Mouse (Mus musculus): Measurements from ENCODE around the gene Aqp9. TPM values are rescaled to one million over a fixed set of nuclear protein-coding genes. Genes with fewer than 3 reads are reported as not detected.
"Not testable (repeated sequence)": the region's sequence is repeated elsewhere in the genome, so short reads cannot be mapped to it uniquely, and the experiment has no call there.

Aqp9 gene
- polyA plus RNA-seq, 1 experiment from 2014 or later: 0.31 TPM

GRCm38 (mm10) chr9:71148890-71149289, 19.6 kb downstream of the Aqp9 start:
- H3K27ac ChIP-seq: no peak overlapping the region
- no peaks in the 10 kb centered on the region for H3K36me3 ChIP-seq
- no peak overlapping the region for H3K4me3 ChIP-seq
- H3K9me3 ChIP-seq: no peaks in the 10 kb centered on the region
- no peaks in the 10 kb centered on the region for H3K27me3 ChIP-seq (ENCODE audit: insufficient read depth, poor library complexity, severe bottlenecking)
- no peak for DNase-seq (ENCODE audit: low spot score)
- H3K4me1 ChIP-seq: no peaks in the 10 kb centered on the region

GRCm38 (mm10) chr9:71146210-71146609, 22.3 kb downstream of the Aqp9 start:
- H3K4me1 ChIP-seq: no peaks in the 10 kb centered on the region
- DNase-seq (ENCODE audit: low spot score): no peak
- H3K4me3 ChIP-seq: no peak overlapping the region
- H3K27ac ChIP-seq: no peak overlapping the region
- no peaks in the 10 kb centered on the region for H3K9me3 ChIP-seq
- no peaks in the 10 kb centered on the region for H3K36me3 ChIP-seq
- H3K27me3 ChIP-seq (ENCODE audit: insufficient read depth, poor library complexity, severe bottlenecking): no peaks in the 10 kb centered on the region
- 45% methylated on average over 10 of the region's 10 CpGs for WGBS

GRCm38 (mm10) chr9:71140205-71140604, 28.3 kb downstream of the Aqp9 start:
- 81% methylated on average over 8 of the region's 8 CpGs for WGBS
- Histone ChIP-seq H3K36me3 (no peaks in the 10 kb centered on the region), H3K9me3 (no peaks in the 10 kb centered on the region), H3K27ac (no peak overlapping the region), H3K4me3 (no peak overlapping the region), H3K27me3 (ENCODE audit: insufficient read depth, poor library complexity, severe bottlenecking) (no peaks in the 10 kb centered on the region), H3K4me1 (no peaks in the 10 kb centered on the region)
- no peak for DNase-seq (ENCODE audit: low spot score)

- no peaks in the 10 kb centered on the region for H3K9me3 ChIP-seq
- H3K4me1 ChIP-seq: no peaks in the 10 kb centered on the region
- H3K27me3 ChIP-seq (ENCODE audit: insufficient read depth, poor library complexity, severe bottlenecking): no peaks in the 10 kb centered on the region
- 63% methylated on average over 2 of the region's 2 CpGs for WGBS
- no peaks in the 10 kb centered on the region for H3K36me3 ChIP-seq
- H3K4me3 ChIP-seq: no peak overlapping the region
- no peak for DNase-seq (ENCODE audit: low spot score)
- no peak overlapping the region for H3K27ac ChIP-seq
These were observed 29.5 kb downstream of the Aqp9 start for GRCm38 (mm10) chr9:71138936-71139335.

GRCm38 (mm10) chr9:71137267-71137945, 31.1 kb downstream of the Aqp9 start:
- 61% methylated on average over 6 of the region's 6 CpGs for WGBS
- Histone ChIP-seq H3K4me3 (no peak overlapping the region), H3K27ac (no peak overlapping the region), H3K27me3 (ENCODE audit: insufficient read depth, poor library complexity, severe bottlenecking) (peaks cover 5% of the 10 kb centered on the region; the same call in 1 of the 2 replicates), H3K9me3 (no peaks in the 10 kb centered on the region), H3K36me3 (no peaks in the 10 kb centered on the region), H3K4me1 (no peaks in the 10 kb centered on the region)
- DNase-seq (ENCODE audit: low spot score): no peak

- no peaks in the 10 kb centered on the region for H3K9me3 ChIP-seq
- H3K36me3 ChIP-seq: no peaks in the 10 kb centered on the region
- peaks cover 18% of the 10 kb centered on the region for H3K27me3 ChIP-seq (ENCODE audit: insufficient read depth, poor library complexity, severe bottlenecking)
- WGBS: 61% methylated on average over 5 of the region's 5 CpGs
- H3K4me1 ChIP-seq: no peaks in the 10 kb centered on the region
- no peak for DNase-seq (ENCODE audit: low spot score)
- H3K27ac ChIP-seq: no peak overlapping the region
- H3K4me3 ChIP-seq: no peak overlapping the region
These were observed 33.4 kb downstream of the Aqp9 start for GRCm38 (mm10) chr9:71135073-71135472.

GRCm38 (mm10) chr9:71133190-71133589, 35.3 kb downstream of the Aqp9 start:
- no peak overlapping the region for H3K4me3 ChIP-seq
- DNase-seq (ENCODE audit: low spot score): no peak
- no peak overlapping the region for H3K27ac ChIP-seq
- H3K4me1 ChIP-seq: no peaks in the 10 kb centered on the region
- H3K36me3 ChIP-seq: no peaks in the 10 kb centered on the region
- H3K9me3 ChIP-seq: no peaks in the 10 kb centered on the region
- 85% methylated on average over 5 of the region's 5 CpGs for WGBS
- H3K27me3 ChIP-seq (ENCODE audit: insufficient read depth, poor library complexity, severe bottlenecking): peaks cover 23% of the 10 kb centered on the region

GRCm38 (mm10) chr9:71131822-71132221, 36.7 kb downstream of the Aqp9 start:
- Histone ChIP-seq H3K4me1 (no peaks in the 10 kb centered on the region), H3K9me3 (no peaks in the 10 kb centered on the region), H3K27ac (no peak overlapping the region), H3K4me3 (no peak overlapping the region), H3K27me3 (ENCODE audit: insufficient read depth, poor library complexity, severe bottlenecking) (peaks cover 28% of the 10 kb centered on the region), H3K36me3 (no peaks in the 10 kb centered on the region)
- 70% methylated on average over 5 of the region's 5 CpGs for WGBS
- no peak for DNase-seq (ENCODE audit: low spot score)

GRCm38 (mm10) chr9:71128911-71129310, 39.6 kb downstream of the Aqp9 start:
- Histone ChIP-seq H3K4me3 (no peak overlapping the region), H3K27me3 (ENCODE audit: insufficient read depth, poor library complexity, severe bottlenecking) (peaks cover 37% of the 10 kb centered on the region), H3K4me1 (no peaks in the 10 kb centered on the region), H3K9me3 (no peaks in the 10 kb centered on the region), H3K36me3 (no peaks in the 10 kb centered on the region), H3K27ac (no peak overlapping the region)
- no peak for DNase-seq (ENCODE audit: low spot score)
- WGBS: 54% methylated on average over 5 of the region's 5 CpGs

GRCm38 (mm10) chr9:71126205-71126604, 42.3 kb downstream of the Aqp9 start:
- Histone ChIP-seq H3K27ac (no peak overlapping the region), H3K27me3 (ENCODE audit: insufficient read depth, poor library complexity, severe bottlenecking) (peaks cover 25% of the 10 kb centered on the region), H3K36me3 (no peaks in the 10 kb centered on the region), H3K9me3 (no peaks in the 10 kb centered on the region), H3K4me1 (no peaks in the 10 kb centered on the region), H3K4me3 (no peak overlapping the region)
- 24% methylated on average over 2 of the region's 2 CpGs for WGBS
- DNase-seq (ENCODE audit: low spot score): no peak

GRCm38 (mm10) chr9:71123095-71123494, 45.4 kb downstream of the Aqp9 start:
- not testable (repeated sequence) for DNase-seq (ENCODE audit: low spot score); H3K9me3 ChIP-seq; H3K36me3 ChIP-seq; H3K27ac ChIP-seq; H3K4me3 ChIP-seq; H3K4me1 ChIP-seq
- H3K27me3 ChIP-seq (ENCODE audit: insufficient read depth, poor library complexity, severe bottlenecking): peaks cover 13% of the 10 kb centered on the region; the same call in 1 of the 2 replicates
- WGBS: 85% methylated on average over 8 of the region's 8 CpGs

GRCm38 (mm10) chr9:71120924-71121323, 47.6 kb downstream of the Aqp9 start:
- DNase-seq (ENCODE audit: low spot score): no peak
- Histone ChIP-seq H3K4me3 (no peak overlapping the region), H3K9me3 (no peaks in the 10 kb centered on the region), H3K27ac (no peak overlapping the region), H3K36me3 (no peaks in the 10 kb centered on the region), H3K4me1 (no peaks in the 10 kb centered on the region), H3K27me3 (ENCODE audit: insufficient read depth, poor library complexity, severe bottlenecking) (peaks cover 4% of the 10 kb centered on the region; the same call in 1 of the 2 replicates)
- WGBS: 64% methylated on average over 9 of the region's 9 CpGs

- no peak for DNase-seq (ENCODE audit: low spot score)
These were observed 55.3 kb downstream of the Aqp9 start for GRCm38 (mm10) chr9:71113166-71113565.

GRCm38 (mm10) chr9:71103521-71103920, 65.0 kb downstream of the Aqp9 start:
- H3K4me3 ChIP-seq: no peak overlapping the region
- WGBS: 86% methylated on average over 5 of the region's 5 CpGs
- no peaks in the 10 kb centered on the region for H3K36me3 ChIP-seq
- H3K4me1 ChIP-seq: no peaks in the 10 kb centered on the region
- DNase-seq (ENCODE audit: low spot score): no peak
- no peak overlapping the region for H3K27ac ChIP-seq
- H3K27me3 ChIP-seq (ENCODE audit: insufficient read depth, poor library complexity, severe bottlenecking): no peaks in the 10 kb centered on the region
- H3K9me3 ChIP-seq: no peaks in the 10 kb centered on the region

More at GRCm38 (mm10) chr9:71113166-71113565, 55.3 kb downstream of the Aqp9 start:
- 83% methylated on average over 6 of the region's 6 CpGs for WGBS
- H3K27ac ChIP-seq: no peak overlapping the region
- no peaks in the 10 kb centered on the region for H3K36me3 ChIP-seq
- H3K4me3 ChIP-seq: no peak overlapping the region
- H3K9me3 ChIP-seq: no peaks in the 10 kb centered on the region
- H3K4me1 ChIP-seq: no peaks in the 10 kb centered on the region
- H3K27me3 ChIP-seq (ENCODE audit: insufficient read depth, poor library complexity, severe bottlenecking): no peaks in the 10 kb centered on the region

All from heart, embryonic 10.5 days (tissue).